ENCODE assay signal across 22 mouse cellular contexts in the genomic region with DNA sequence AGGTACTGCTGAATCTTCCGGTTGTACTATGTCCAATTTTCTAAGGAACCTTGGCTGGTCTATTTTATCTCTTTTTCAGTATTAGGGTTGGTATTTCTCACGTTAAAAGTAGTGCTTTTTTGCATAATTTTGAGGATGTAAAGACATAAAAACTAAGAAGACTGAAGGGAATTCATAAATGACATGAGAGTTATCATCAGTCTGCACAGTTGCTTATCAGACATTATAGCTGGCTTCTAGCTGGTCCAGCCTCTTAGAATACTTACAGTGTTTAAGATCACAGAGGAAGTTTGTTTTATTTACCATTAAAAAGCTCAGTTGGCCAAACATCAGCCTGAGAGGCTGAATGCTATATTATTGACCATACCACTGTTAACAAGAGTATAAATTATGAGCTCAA.
DNase-seq lines count a peak whose midpoint lies in the region; TF ChIP-seq lines count a peak whose summit lies in the region.
"Had no signal": no experiment of that assay in that cellular context is flagged by ENCODE, and none has a peak within 500 bp of the region (broad histone marks: within the 10 kb centered on the region; RNA-seq: fewer than 3 reads in every experiment).

No protein-coding gene starts in this region.

- H3K9ac ChIP-seq in MEL (ENCODE audit: control insufficient read depth, low read depth, low read length, poor library complexity, severe bottlenecking), result no peak overlapping the region
- H3K9ac ChIP-seq: embryonic facial prominence, embryonic 12.5 days; forebrain, embryonic 13.5 days; forebrain, embryonic 15.5 days; forebrain, postnatal 0 days had no signal

- H3K9me3 ChIP-seq in MEL (replicated peaks; ENCODE audit: insufficient read depth, low read length), result no peaks in the 10 kb centered on the region
- H3K9me3 ChIP-seq: embryonic facial prominence, embryonic 10.5 days; embryonic facial prominence, embryonic 12.5 days; forebrain, embryonic 13.5 days; forebrain, embryonic 15.5 days had no signal

- H3K4me1 ChIP-seq in MEL (ENCODE audit: control insufficient read depth in 1 of 2, insufficient read depth in 2 of 2, low read length in 2 of 2), result peaks cover 0 to 10% of the 10 kb centered on the region in 2 experiments; a peak in 2 of 4 replicates
- H3K4me1 ChIP-seq: embryonic facial prominence, embryonic 10.5 days; embryonic facial prominence, embryonic 12.5 days; forebrain, embryonic 13.5 days; forebrain, embryonic 15.5 days had no signal

- no peaks in the 10 kb centered on the region for H3K79me2 ChIP-seq in MEL (ENCODE audit: control insufficient read depth, insufficient read depth, low read length, poor library complexity)

- TF ChIP-seq EP300 in MEL (IDR thresholded peaks at IDR 0.05; ENCODE audit: low read depth in 1 of 2, low read length in 2 of 2), result peak; percentile 97

- no peak for TF ChIP-seq CTCF in MEL (IDR thresholded peaks at IDR 0.05 in 2 of 3, conservative IDR thresholded peaks at IDR 0.05 in 1 of 3; ENCODE audit: control insufficient read depth in 1 of 3, insufficient read depth in 1 of 3, low read depth in 2 of 3, low read length in 3 of 3, poor library complexity in 1 of 3, severe bottlenecking in 1 of 3)

- H3K27me3 ChIP-seq in MEL (ENCODE audit: control insufficient read depth in 1 of 2, insufficient read depth in 2 of 2, low read length in 2 of 2), result no peaks in the 10 kb centered on the region
- H3K27me3 ChIP-seq: CH12.LX; embryonic facial prominence, embryonic 12.5 days; forebrain, embryonic 13.5 days; forebrain, embryonic 15.5 days; Patski had no signal

- H3K27ac ChIP-seq in MEL (ENCODE audit: control insufficient read depth, low read depth, low read length), result peak overlapping the region; percentile 54
- H3K27ac ChIP-seq: embryonic facial prominence, embryonic 10.5 days; embryonic facial prominence, embryonic 12.5 days; forebrain, embryonic 13.5 days; forebrain, embryonic 15.5 days had no signal

- TF ChIP-seq RAD21 in MEL (IDR thresholded peaks at IDR 0.05; ENCODE audit: low read depth, low read length), result no peak

- no peak overlapping the region for H3K4me3 ChIP-seq in MEL (ENCODE audit: control insufficient read depth in 1 of 2, insufficient read depth in 1 of 2, low read depth in 2 of 2, low read length in 2 of 2)
- H3K4me3 ChIP-seq: embryonic facial prominence, embryonic 10.5 days; embryonic facial prominence, embryonic 12.5 days; forebrain, embryonic 13.5 days; forebrain, embryonic 15.5 days had no signal

- TF ChIP-seq POLR2A in MEL (IDR thresholded peaks at IDR 0.05; ENCODE audit: control insufficient read depth in 1 of 2, insufficient read depth in 1 of 2, low read depth in 1 of 2, low read length in 2 of 2, poor library complexity in 1 of 2), result no peak

- peaks cover 0 to 10% of the 10 kb centered on the region in 2 experiments; a peak in 2 of 4 replicates for H3K36me3 ChIP-seq in MEL (ENCODE audit: control insufficient read depth in 1 of 2, insufficient read depth in 2 of 2, low read length in 2 of 2)
- H3K36me3 ChIP-seq: embryonic facial prominence, embryonic 10.5 days; embryonic facial prominence, embryonic 12.5 days; forebrain, embryonic 15.5 days; G1E had no signal

- DNase-seq in MEL (ENCODE audit: low read depth, low spot score), result peak; percentile 85
- DNase-seq in c-Kit-negative CD71-positive TER-119-positive erythroid progenitor cells, embryonic 14.5 days (ENCODE audit: low read depth, low spot score), result peak; percentile 45
- DNase-seq in c-Kit-positive CD71-positive TER-119-positive erythroid progenitor cells, embryonic 14.5 days (ENCODE audit: low spot score), result peak; percentile 76
- no peak for DNase-seq in left cerebral cortex, adult 11 months (ENCODE audit: low spot score)
- no peak for DNase-seq in cerebellum, adult 8-10 months
- DNase-seq: adrenal gland, adult 8-10 months; adrenal gland, postnatal 14 days; adrenal gland, postnatal 36 days; B cell, adult 2 months; cerebellum, adult 11 months; cerebellum, adult 18-20 months; cerebellum, adult 9-10 months; cerebellum, postnatal 10 days; cerebellum, postnatal 25 days; forebrain, postnatal 0 days had no signal

TF ChIP-seq in MEL, 35 proteins besides CTCF, POLR2A, EP300 and RAD21:
- TF ChIP-seq MAFK (IDR thresholded peaks at IDR 0.05; ENCODE audit: borderline replicate concordance, low read depth, low read length) (0 out of 2 replicates have a peak, but pooled peaks have one; percentile 24), GABPA (IDR thresholded peaks at IDR 0.05; ENCODE audit: low read depth, low read length) (no peak), TBP (IDR thresholded peaks at IDR 0.05; ENCODE audit: low read depth, low read length) (no peak), ZNF384 (IDR thresholded peaks at IDR 0.05; ENCODE audit: low read depth, low read length) (peak; percentile 60), TAL1 (IDR thresholded peaks at IDR 0.05; ENCODE audit: low read length) (peak; percentile 57), ZMIZ1 (IDR thresholded peaks at IDR 0.05; ENCODE audit: low read depth, low read length) (no peak), POLR2AphosphoS5 (IDR thresholded peaks at IDR 0.05; ENCODE audit: borderline replicate concordance, low read depth, low read length) (no peak), JUND (IDR thresholded peaks at IDR 0.05; ENCODE audit: low read depth, low read length) (no peak), POLR2AphosphoS2 (IDR thresholded peaks at IDR 0.05; ENCODE audit: low read length) (no peak), GATA1 (IDR thresholded peaks at IDR 0.05; ENCODE audit: low read depth, low read length) (peak; percentile 98), RCOR1 (IDR thresholded peaks at IDR 0.05; ENCODE audit: low read depth, low read length) (peak; percentile 78), MAZ (IDR thresholded peaks at IDR 0.05; ENCODE audit: low read depth, low read length) (peak; percentile 55; the same call in 1 of the 2 replicates), TCF12 (IDR thresholded peaks at IDR 0.05; ENCODE audit: low read depth, low read length) (peak; percentile 97), SMC3 (IDR thresholded peaks at IDR 0.05; ENCODE audit: low read depth, low read length) (no peak), CHD1 (IDR thresholded peaks at IDR 0.05; ENCODE audit: low read depth, low read length) (no peak), HCFC1 (IDR thresholded peaks at IDR 0.05; ENCODE audit: low read depth, low read length) (peak; percentile 27; the same call in 1 of the 2 replicates), USF2 (IDR thresholded peaks at IDR 0.05; ENCODE audit: borderline replicate concordance in 1 of 2, insufficient read depth in 1 of 2, low read depth in 1 of 2, low read length in 2 of 2) (no peak), KAT2A (conservative IDR thresholded peaks at IDR 0.05; ENCODE audit: low read depth, low read length) (no peak), MYC (IDR thresholded peaks at IDR 0.05; ENCODE audit: low read depth, low read length) (peak; percentile 53; the same call in 1 of the 2 replicates), BHLHE40 (IDR thresholded peaks at IDR 0.05; ENCODE audit: borderline replicate concordance, low read depth, low read length) (peak; percentile 34; the same call in 1 of the 2 replicates), SIN3A (IDR thresholded peaks at IDR 0.05; ENCODE audit: low read length) (peak; percentile 71), USF1 (IDR thresholded peaks at IDR 0.05; ENCODE audit: low read depth, low read length) (no peak), NRF1 (IDR thresholded peaks at IDR 0.05; ENCODE audit: insufficient read depth, low read depth, low read length, poor library complexity, severe bottlenecking) (no peak), ETS1 (IDR thresholded peaks at IDR 0.05; ENCODE audit: low read depth, low read length) (peak; percentile 82), UBTF (IDR thresholded peaks at IDR 0.05; ENCODE audit: borderline replicate concordance, insufficient read depth, low read depth, low read length) (no peak), MYB (IDR thresholded peaks at IDR 0.05; ENCODE audit: low read depth, low read length) (peak; percentile 68; the same call in 1 of the 2 replicates), ELF1 (IDR thresholded peaks at IDR 0.05; ENCODE audit: low read depth, low read length) (no peak), CHD2 (IDR thresholded peaks at IDR 0.05; ENCODE audit: low read length) (peak; percentile 27; the same call in 1 of the 2 replicates), MEF2A (IDR thresholded peaks at IDR 0.05; ENCODE audit: extremely low read depth, insufficient replicate concordance, low read depth, low read length, poor library complexity, severe bottlenecking) (no peak), ZC3H11A (IDR thresholded peaks at IDR 0.05; ENCODE audit: low read depth, low read length) (no peak)
TF ChIP-seq in MEL: peak in this region for 14.

Comparison
In these comparisons a context has a peak if more than half of its experiments do, and no peak if none do; other contexts are left out.
1. DNase-seq: peak in MEL (single experiment), c-Kit-negative CD71-positive TER-119-positive erythroid progenitor cells, embryonic 14.5 days (single experiment) and c-Kit-positive CD71-positive TER-119-positive erythroid progenitor cells, embryonic 14.5 days (single experiment); none in left cerebral cortex, adult 11 months (single experiment) and cerebellum, adult 8-10 months (single experiment).